Mouse (Mus musculus): ENCODE measurements around the gene Nol10.

Gene Nol10

GRCm38 (mm10) chr12:17408312-17408711, 60.1 kb downstream of the Nol10 start:
- no peak for DNase-seq (ENCODE audit: low read depth, low spot score)

GRCm38 (mm10) chr12:17411242-17411641, 63.0 kb downstream of the Nol10 start:
- DNase-seq (ENCODE audit: low read depth, low spot score): no peak

GRCm38 (mm10) chr12:17411797-17412526, 63.7 kb downstream of the Nol10 start:
- DNase-seq (ENCODE audit: low read depth, low spot score): no peak

- no peak for DNase-seq (ENCODE audit: low read depth, low spot score)
Measured at GRCm38 (mm10) chr12:17414734-17415133, 66.5 kb downstream of the Nol10 start.

GRCm38 (mm10) chr12:17420168-17420810, 72.0 kb downstream of the Nol10 start:
- no peak for DNase-seq (ENCODE audit: low read depth, low spot score)

- DNase-seq (ENCODE audit: low read depth, low spot score): no peak
Measured at GRCm38 (mm10) chr12:17425254-17426169, 77.3 kb downstream of the Nol10 start.

- no peak for DNase-seq (ENCODE audit: low read depth, low spot score)
Measured at GRCm38 (mm10) chr12:17426735-17427134, 78.5 kb downstream of the Nol10 start.

GRCm38 (mm10) chr12:17430578-17430977, 82.3 kb downstream of the Nol10 start:
- no peak for DNase-seq (ENCODE audit: low read depth, low spot score)

- no peak for DNase-seq (ENCODE audit: low read depth, low spot score)
Measured at GRCm38 (mm10) chr12:17431166-17431565, 82.9 kb downstream of the Nol10 start.

GRCm38 (mm10) chr12:17431812-17432332, 83.6 kb downstream of the Nol10 start:
- DNase-seq (ENCODE audit: low read depth, low spot score): no peak

GRCm38 (mm10) chr12:17433712-17434111, 85.5 kb downstream of the Nol10 start:
- DNase-seq (ENCODE audit: low read depth, low spot score): no peak

GRCm38 (mm10) chr12:17436471-17436870, 88.2 kb downstream of the Nol10 start:
- DNase-seq (ENCODE audit: low read depth, low spot score): no peak

- DNase-seq (ENCODE audit: low read depth, low spot score): no peak
Measured at GRCm38 (mm10) chr12:17440251-17440651, 92.0 kb downstream of the Nol10 start.

- DNase-seq (ENCODE audit: low read depth, low spot score): no peak
Measured at GRCm38 (mm10) chr12:17441495-17441894, 93.2 kb downstream of the Nol10 start.

GRCm38 (mm10) chr12:17444406-17444805, 96.1 kb downstream of the Nol10 start:
- DNase-seq (ENCODE audit: low read depth, low spot score): no peak

- no peak for DNase-seq (ENCODE audit: low read depth, low spot score)
Measured at GRCm38 (mm10) chr12:17445251-17445650, 97.0 kb downstream of the Nol10 start.

GRCm38 (mm10) chr12:17448781-17449180, 100.5 kb downstream of the Nol10 start:
- DNase-seq (ENCODE audit: low read depth, low spot score): no peak

- DNase-seq (ENCODE audit: low read depth, low spot score): no peak
Measured at GRCm38 (mm10) chr12:17449661-17450091, 101.4 kb downstream of the Nol10 start.

GRCm38 (mm10) chr12:17450503-17450902, 102.2 kb downstream of the Nol10 start:
- DNase-seq (ENCODE audit: low read depth, low spot score): no peak

- no peak for DNase-seq (ENCODE audit: low read depth, low spot score)
Measured at GRCm38 (mm10) chr12:17450908-17451307, 102.7 kb downstream of the Nol10 start.

GRCm38 (mm10) chr12:17452273-17452672, 104.0 kb downstream of the Nol10 start:
- no peak for DNase-seq (ENCODE audit: low read depth, low spot score)

- DNase-seq (ENCODE audit: low read depth, low spot score): no peak
Measured at GRCm38 (mm10) chr12:17453918-17454317, 105.7 kb downstream of the Nol10 start.
